Comparison of ENCODE assay signal across 20 mouse cellular contexts in the genomic region with DNA sequence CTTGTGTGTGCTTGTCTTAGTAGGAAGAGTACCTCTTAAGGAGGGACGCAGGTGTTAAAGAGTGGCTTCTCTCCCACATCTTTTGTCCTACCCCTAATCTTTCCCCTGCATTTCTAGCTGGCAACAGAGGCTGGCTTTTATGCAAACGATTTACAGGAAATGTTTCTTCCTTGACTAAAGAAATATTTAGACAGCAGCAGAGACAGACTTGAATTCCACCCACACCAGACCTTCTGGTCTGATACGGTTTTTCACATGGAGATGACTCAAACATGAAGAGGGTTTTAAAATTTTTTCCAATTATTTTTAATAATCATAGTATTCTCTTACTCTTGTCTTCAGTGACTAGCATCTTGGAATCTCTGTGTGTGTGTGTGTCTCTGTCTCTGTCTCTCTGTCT.
"Had no signal": no experiment of that assay in that cellular context is flagged by ENCODE, and none has a peak within 500 bp of the region (broad histone marks: within the 10 kb centered on the region; RNA-seq: fewer than 3 reads in every experiment).

No protein-coding gene starts in this region.

- H3K4me2 ChIP-seq: kidney, embryonic 15.5 days; limb, embryonic 13.5 days; liver, embryonic 12.5 days; liver, embryonic 15.5 days; lung, embryonic 15.5 days; midbrain, embryonic 11.5 days; stomach, embryonic 15.5 days had no signal

- H3K4me1 ChIP-seq: kidney, embryonic 15.5 days; limb, embryonic 10.5 days; limb, embryonic 13.5 days; liver, embryonic 12.5 days; liver, embryonic 15.5 days; lung, embryonic 15.5 days; stomach, embryonic 15.5 days had no signal

- H3K9ac ChIP-seq: kidney, embryonic 15.5 days; limb, embryonic 13.5 days; liver, embryonic 12.5 days; liver, embryonic 15.5 days; lung, embryonic 15.5 days; stomach, embryonic 15.5 days had no signal

- ATAC-seq: intestine, postnatal 0 days; liver, embryonic 12.5 days had no signal

- H3K27ac ChIP-seq: kidney, embryonic 15.5 days; limb, embryonic 10.5 days; limb, embryonic 13.5 days; liver, embryonic 12.5 days; liver, embryonic 15.5 days; lung, embryonic 15.5 days; stomach, embryonic 15.5 days had no signal

- H3K4me3 ChIP-seq: kidney, embryonic 15.5 days; limb, embryonic 10.5 days; limb, embryonic 13.5 days; liver, embryonic 12.5 days; liver, embryonic 15.5 days; lung, embryonic 15.5 days; stomach, embryonic 15.5 days had no signal

- H3K27me3 ChIP-seq: kidney, embryonic 15.5 days; limb, embryonic 13.5 days; liver, embryonic 12.5 days; liver, embryonic 15.5 days; lung, embryonic 15.5 days; stomach, embryonic 15.5 days had no signal

- H3K9me3 ChIP-seq: kidney, embryonic 15.5 days; limb, embryonic 10.5 days; limb, embryonic 13.5 days; liver, embryonic 12.5 days; liver, embryonic 15.5 days; lung, embryonic 15.5 days; stomach, embryonic 15.5 days had no signal

- H3K36me3 ChIP-seq: kidney, embryonic 15.5 days; limb, embryonic 10.5 days; limb, embryonic 13.5 days; liver, embryonic 12.5 days; liver, embryonic 15.5 days; lung, embryonic 15.5 days; stomach, embryonic 15.5 days had no signal

- DNase-seq: kidney, adult 8-10 months; kidney, postnatal 10 days; kidney, postnatal 36 days; liver; lung, adult 18-20 months; lung, postnatal 14 days; lung, postnatal 4 days; midbrain, embryonic 14.5 days; right cerebral cortex, postnatal 14 days; spleen, adult 18-20 months; thymus, postnatal 25 days had no signal
